In genomic region chr6:92244591-92244990, GRCm38 (mm10) we compare ENCODE assay signal across 10 mouse cellular contexts. TPM values are rescaled to one million over a fixed set of nuclear protein-coding genes. Genes with fewer than 3 reads are reported as not detected.
DNase-seq lines count a peak whose midpoint lies in the region; ATAC-seq and TF ChIP-seq lines count a peak whose summit lies in the region.
"Had no signal": no experiment of that assay in that cellular context is flagged by ENCODE, and none has a peak within 500 bp of the region (broad histone marks: within the 10 kb centered on the region; RNA-seq: fewer than 3 reads in every experiment).

Trh (minus strand) TSS chr6:92244650.

- 2% methylated on average over 31 of the region's 31 CpGs for WGBS in heart, postnatal 0 days
- 1% methylated on average over 31 of the region's 31 CpGs for WGBS in hindbrain, postnatal 0 days
- under 1% methylated on average over 31 of the region's 31 CpGs for WGBS in neural tube, embryonic 11.5 days

- no peak within 1 kb of the TSS for H3K9ac ChIP-seq in heart, postnatal 0 days (replicated peaks; ENCODE audit: low read depth, low read length)
- H3K9ac ChIP-seq in hindbrain, postnatal 0 days (replicated peaks; ENCODE audit: low read length), result no peak within 1 kb of the TSS
- peak within 1 kb of the TSS; percentile 58 for H3K9ac ChIP-seq in neural tube, embryonic 11.5 days (ENCODE audit: low read length)

- peaks cover 4% of the 10 kb centered on the region; the same call in 1 of the 2 replicates for H3K4me1 ChIP-seq in heart, postnatal 0 days (ENCODE audit: control insufficient read depth, insufficient read depth)
- 0 out of 2 replicates have a peak, but pooled peaks cover 6% of the 10 kb centered on the region for H3K4me1 ChIP-seq in hindbrain, postnatal 0 days (ENCODE audit: insufficient read depth, low read length)
- 0 out of 2 replicates have a peak, but pooled peaks cover 5% of the 10 kb centered on the region for H3K4me1 ChIP-seq in neural tube, embryonic 11.5 days (ENCODE audit: control insufficient read depth, insufficient read depth, low read length)

- H3K4me3 ChIP-seq in heart, postnatal 0 days (ENCODE audit: low read depth, low read length), result peak within 1 kb of the TSS; percentile 24; the same call in 1 of the 2 replicates
- H3K4me3 ChIP-seq in hindbrain, postnatal 0 days (ENCODE audit: low read length), result peak within 1 kb of the TSS; percentile 30
- peak within 1 kb of the TSS; percentile 20; the same call in 1 of the 2 replicates for H3K4me3 ChIP-seq in neural tube, embryonic 11.5 days (ENCODE audit: low read depth, low read length)

- no peak within 1 kb of the TSS for H3K27ac ChIP-seq in heart, postnatal 0 days (ENCODE audit: low read depth)
- no peak within 1 kb of the TSS for H3K27ac ChIP-seq in hindbrain, postnatal 0 days
- H3K27ac ChIP-seq in neural tube, embryonic 11.5 days (ENCODE audit: low read depth, low read length), result no peak within 1 kb of the TSS

- no peaks in the 10 kb centered on the region for H3K36me3 ChIP-seq in heart, postnatal 0 days (replicated peaks; ENCODE audit: control insufficient read depth, insufficient read depth, low read length)
- no peaks in the 10 kb centered on the region for H3K36me3 ChIP-seq in hindbrain, postnatal 0 days (ENCODE audit: insufficient read depth, low read length)
- no peaks in the 10 kb centered on the region for H3K36me3 ChIP-seq in neural tube, embryonic 11.5 days (ENCODE audit: control insufficient read depth, insufficient read depth, low read length)

- no peak for TF ChIP-seq EP300 in heart, postnatal 0 days (IDR thresholded peaks at IDR 0.05; ENCODE audit: low read depth)

- no peak for TF ChIP-seq CTCF in heart, postnatal 0 days (IDR thresholded peaks at IDR 0.05; ENCODE audit: low read depth)
- no peak for TF ChIP-seq CTCF in hindbrain, postnatal 0 days (IDR thresholded peaks at IDR 0.05; ENCODE audit: low read depth)

- ATAC-seq in heart, postnatal 0 days (ENCODE audit: insufficient read depth, low read depth), result no peak
- no peak for ATAC-seq in hindbrain, postnatal 0 days
- no peak for ATAC-seq in neural tube, embryonic 11.5 days (ENCODE audit: insufficient read depth, low FRiP score, low TSS enrichment)

- H3K27me3 ChIP-seq in heart, postnatal 0 days (ENCODE audit: control insufficient read depth, insufficient read depth, low read length), result peaks cover 33% of the 10 kb centered on the region
- H3K27me3 ChIP-seq in hindbrain, postnatal 0 days (ENCODE audit: insufficient read depth, low read length), result peaks cover 9% of the 10 kb centered on the region; the same call in 1 of the 2 replicates
- peaks cover 14% of the 10 kb centered on the region for H3K27me3 ChIP-seq in neural tube, embryonic 11.5 days (ENCODE audit: control insufficient read depth, insufficient read depth, low read length)

- H3K4me2 ChIP-seq in heart, postnatal 0 days (ENCODE audit: low read depth, low read length), result peak within 1 kb of the TSS; percentile 30; the same call in 1 of the 2 replicates
- peak within 1 kb of the TSS; percentile 56 for H3K4me2 ChIP-seq in hindbrain, postnatal 0 days (ENCODE audit: low read depth, low read length)
- peak within 1 kb of the TSS; percentile 44 for H3K4me2 ChIP-seq in neural tube, embryonic 11.5 days (ENCODE audit: low read depth)

- no peaks in the 10 kb centered on the region for H3K9me3 ChIP-seq in heart, postnatal 0 days (replicated peaks; ENCODE audit: control insufficient read depth, low read length)
- H3K9me3 ChIP-seq in hindbrain, postnatal 0 days (ENCODE audit: low read length), result no peaks in the 10 kb centered on the region
- H3K9me3 ChIP-seq in neural tube, embryonic 11.5 days (ENCODE audit: control insufficient read depth, low read length), result no peaks in the 10 kb centered on the region

- DNase-seq in heart, postnatal 0 days (ENCODE audit: low spot score), result no peak
- no peak for DNase-seq in heart, adult 18-20 months
- DNase-seq in embryo, embryonic 11 days, result peak; percentile 37
- no peak for DNase-seq in hindbrain, postnatal 0 days (ENCODE audit: low spot score)
- DNase-seq in neural tube, embryonic 11.5 days (ENCODE audit: low spot score), result peak; percentile 40
- DNase-seq in right cerebral cortex, adult 18-20 months, result no peak
- DNase-seq in thymus, postnatal 0 days (ENCODE audit: low spot score), result no peak
- no peak for DNase-seq in adrenal gland, adult 2 months
- DNase-seq: kidney, adult 9 months had no signal

RNA-seq across cellular contexts. Expression of gene Trh, which starts in this region (rescaled TPM):
- total RNA-seq in heart, postnatal 0 days (2014; rRNA removed; ENCODE audit: low replicate concordance), result not detected in 2 replicates
- polyA plus RNA-seq in heart, postnatal 0 days (2015; fragmentation: Nextera tagmentation; extraction: Ambion mirVana), result not detected in 2 replicates
- not detected for total RNA-seq in heart, adult 18-20 months (2021)
- 0.72 and 4.0 TPM in 2 replicates for total RNA-seq in hindbrain, postnatal 0 days (2014; rRNA removed)
- polyA plus RNA-seq in hindbrain, postnatal 0 days (2015; fragmentation: Nextera tagmentation; extraction: Ambion mirVana), result 5.2 and 5.5 TPM in 2 replicates
- 0.16 TPM in 1 of 2 replicates, not detected in the other for polyA plus RNA-seq in neural tube, embryonic 11.5 days (2014; fragmentation: Nextera tagmentation; extraction: Ambion mirVana)
- 0.48 and 0.51 TPM in 2 replicates for polyA plus RNA-seq in thymus, postnatal 0 days (2015; fragmentation: Nextera tagmentation; extraction: Ambion mirVana)
- not detected for total RNA-seq in adrenal gland, adult 2 months (2021)
- polyA plus RNA-seq in adrenal gland, adult 2 months (2012; rRNA removed), result not detected in 2 replicates
- total RNA-seq: megakaryocyte-erythroid progenitor cell, adult 5-6 weeks had no signal

Comparison
In these comparisons a context has a peak if more than half of its experiments do, and no peak if none do; other contexts are left out.
1. Peak in DNase-seq, H3K4me3 ChIP-seq, H3K9ac ChIP-seq and H3K4me2 ChIP-seq in neural tube, embryonic 11.5 days; RNA of the gene not detected or under 1 TPM.